Mouse (Mus musculus): ENCODE data around the gene Blvrb. TPM values are rescaled to one million over a fixed set of nuclear protein-coding genes. Genes with fewer than 3 reads are reported as not detected.
A peak's percentile ranks its signal among the peaks of the same experiment; 100 is the strongest.

Gene Blvrb
- polyA plus RNA-seq, 1 experiment from 2014 or later: 34.3 TPM

- no peak overlapping the region for H3K27ac ChIP-seq (ENCODE audit: low read depth, low read length)
- WGBS: 92% methylated on average over 4 of the region's 4 CpGs
Observed at GRCm38 (mm10) chr7:27483860-27484259, 36.1 kb downstream of the Blvrb start.

GRCm38 (mm10) chr7:27486102-27486769 lies 38.5 kb downstream of the Blvrb start:
- Histone ChIP-seq H3K4me2 (ENCODE audit: low read depth) (peak overlapping the region; percentile 41), H3K27ac (ENCODE audit: low read depth, low read length) (no peak overlapping the region), H3K36me3 (ENCODE audit: control insufficient read depth, insufficient read depth, low read length) (no peaks in the 10 kb centered on the region), H3K4me3 (ENCODE audit: low read depth, low read length) (peak overlapping the region; percentile 66), H3K4me1 (ENCODE audit: control insufficient read depth, insufficient read depth, low read length) (peaks cover 8% of the 10 kb centered on the region; the same call in 1 of the 2 replicates), H3K9me3 (ENCODE audit: control insufficient read depth, low read length) (no peaks in the 10 kb centered on the region), H3K27me3 (ENCODE audit: control insufficient read depth, insufficient read depth, low read length) (no peaks in the 10 kb centered on the region), H3K9ac (ENCODE audit: low read length) (no peak overlapping the region)
- ATAC-seq (ENCODE audit: insufficient read depth, low FRiP score, low TSS enrichment): peak; percentile 5; the same call in 1 of the 2 replicates
- DNase-seq (ENCODE audit: low spot score): no peak
- WGBS: 6% methylated on average over 13 of the region's 13 CpGs

More at GRCm38 (mm10) chr7:27483860-27484259, 36.1 kb downstream of the Blvrb start:
- 0 out of 2 replicates have a peak, but pooled peaks cover 4% of the 10 kb centered on the region for H3K4me1 ChIP-seq (ENCODE audit: control insufficient read depth, insufficient read depth, low read length)
- H3K27me3 ChIP-seq (ENCODE audit: control insufficient read depth, insufficient read depth, low read length): no peaks in the 10 kb centered on the region
- ATAC-seq (ENCODE audit: insufficient read depth, low FRiP score, low TSS enrichment) (no peak), DNase-seq (ENCODE audit: low spot score) (no peak)
- H3K36me3 ChIP-seq (ENCODE audit: control insufficient read depth, insufficient read depth, low read length): no peaks in the 10 kb centered on the region
- H3K4me3 ChIP-seq (ENCODE audit: low read depth, low read length): no peak overlapping the region
- H3K4me2 ChIP-seq (ENCODE audit: low read depth): no peak overlapping the region
- no peak overlapping the region for H3K9ac ChIP-seq (ENCODE audit: low read length)
- no peaks in the 10 kb centered on the region for H3K9me3 ChIP-seq (ENCODE audit: control insufficient read depth, low read length)

- Histone ChIP-seq H3K27me3 (ENCODE audit: control insufficient read depth, insufficient read depth, low read length) (no peaks in the 10 kb centered on the region), H3K9ac (ENCODE audit: low read length) (peak within 1 kb of the TSS; percentile 74), H3K4me3 (ENCODE audit: low read depth, low read length) (peak within 1 kb of the TSS; percentile 66), H3K4me1 (ENCODE audit: control insufficient read depth, insufficient read depth, low read length) (peaks cover 4% of the 10 kb centered on the region; the same call in 1 of the 2 replicates), H3K36me3 (ENCODE audit: control insufficient read depth, insufficient read depth, low read length) (no peaks in the 10 kb centered on the region), H3K27ac (ENCODE audit: low read depth, low read length) (peak within 1 kb of the TSS; percentile 71), H3K4me2 (ENCODE audit: low read depth) (peak within 1 kb of the TSS; percentile 41), H3K9me3 (ENCODE audit: control insufficient read depth, low read length) (no peaks in the 10 kb centered on the region)
- DNase-seq (ENCODE audit: low spot score) (peak; percentile 100), ATAC-seq (ENCODE audit: insufficient read depth, low FRiP score, low TSS enrichment) (peak; percentile 96)
- under 1% methylated on average over 78 of the region's 80 CpGs for WGBS
Observed at GRCm38 (mm10) chr7:27486770-27487697, 39.3 kb downstream of the Blvrb start, which contains the start of gene Sertad1. Sertad1 (plus strand) TSS chr7:27486910.

GRCm38 (mm10) chr7:27487740-27488268 lies 40.0 kb downstream of the Blvrb start:
- Histone ChIP-seq H3K27me3 (ENCODE audit: control insufficient read depth, insufficient read depth, low read length) (no peaks in the 10 kb centered on the region), H3K4me1 (ENCODE audit: control insufficient read depth, insufficient read depth, low read length) (peaks cover 4% of the 10 kb centered on the region; the same call in 1 of the 2 replicates), H3K9me3 (ENCODE audit: control insufficient read depth, low read length) (no peaks in the 10 kb centered on the region), H3K4me2 (ENCODE audit: low read depth) (peak overlapping the region; percentile 41), H3K36me3 (ENCODE audit: control insufficient read depth, insufficient read depth, low read length) (no peaks in the 10 kb centered on the region), H3K27ac (ENCODE audit: low read depth, low read length) (peak overlapping the region; percentile 71; the same call in 1 of the 2 replicates), H3K4me3 (ENCODE audit: low read depth, low read length) (peak overlapping the region; percentile 66), H3K9ac (ENCODE audit: low read length) (peak overlapping the region; percentile 74)
- WGBS: 1% methylated on average over 13 of the region's 13 CpGs
- ATAC-seq (ENCODE audit: insufficient read depth, low FRiP score, low TSS enrichment): no peak
- DNase-seq (ENCODE audit: low spot score): no peak

GRCm38 (mm10) chr7:27489270-27489869 lies 41.6 kb downstream of the Blvrb start:
- no peak overlapping the region for H3K27ac ChIP-seq (ENCODE audit: low read depth, low read length)
- no peaks in the 10 kb centered on the region for H3K9me3 ChIP-seq (ENCODE audit: control insufficient read depth, low read length)
- no peaks in the 10 kb centered on the region for H3K36me3 ChIP-seq (ENCODE audit: control insufficient read depth, insufficient read depth, low read length)
- ATAC-seq (ENCODE audit: insufficient read depth, low FRiP score, low TSS enrichment): no peak
- H3K4me3 ChIP-seq (ENCODE audit: low read depth, low read length): no peak overlapping the region
- H3K9ac ChIP-seq (ENCODE audit: low read length): no peak overlapping the region
- no peak for DNase-seq (ENCODE audit: low spot score)
- no peaks in the 10 kb centered on the region for H3K27me3 ChIP-seq (ENCODE audit: control insufficient read depth, insufficient read depth, low read length)
- 93% methylated on average over 25 of the region's 25 CpGs for WGBS
- H3K4me1 ChIP-seq (ENCODE audit: control insufficient read depth, insufficient read depth, low read length): peaks cover 4% of the 10 kb centered on the region; the same call in 1 of the 2 replicates
- H3K4me2 ChIP-seq (ENCODE audit: low read depth): no peak overlapping the region

- H3K27me3 ChIP-seq (ENCODE audit: control insufficient read depth, insufficient read depth, low read length): no peaks in the 10 kb centered on the region
- peak overlapping the region; percentile 33 for H3K4me3 ChIP-seq (ENCODE audit: low read depth, low read length)
- H3K9ac ChIP-seq (ENCODE audit: low read length): peak overlapping the region; percentile 61
- H3K36me3 ChIP-seq (ENCODE audit: control insufficient read depth, insufficient read depth, low read length): no peaks in the 10 kb centered on the region
- H3K4me2 ChIP-seq (ENCODE audit: low read depth): peak overlapping the region; percentile 66
- DNase-seq (ENCODE audit: low spot score) (no peak), ATAC-seq (ENCODE audit: insufficient read depth, low FRiP score, low TSS enrichment) (no peak)
- WGBS: 43% methylated on average over 4 of the region's 4 CpGs
- no peaks in the 10 kb centered on the region for H3K9me3 ChIP-seq (ENCODE audit: control insufficient read depth, low read length)
- 0 out of 2 replicates have a peak overlapping the region, but pooled peaks have one; percentile 24 for H3K27ac ChIP-seq (ENCODE audit: low read depth, low read length)
- peaks cover 4% of the 10 kb centered on the region; the same call in 1 of the 2 replicates for H3K4me1 ChIP-seq (ENCODE audit: control insufficient read depth, insufficient read depth, low read length)
Observed at GRCm38 (mm10) chr7:27490227-27490542, 42.4 kb downstream of the Blvrb start.

GRCm38 (mm10) chr7:27490543-27491329 lies 43.0 kb downstream of the Blvrb start:
- Histone ChIP-seq H3K27ac (ENCODE audit: low read depth, low read length) (0 out of 2 replicates have a peak overlapping the region, but pooled peaks have one; percentile 24), H3K4me2 (ENCODE audit: low read depth) (peak overlapping the region; percentile 66), H3K27me3 (ENCODE audit: control insufficient read depth, insufficient read depth, low read length) (no peaks in the 10 kb centered on the region), H3K36me3 (ENCODE audit: control insufficient read depth, insufficient read depth, low read length) (no peaks in the 10 kb centered on the region), H3K4me3 (ENCODE audit: low read depth, low read length) (peak overlapping the region; percentile 33), H3K9me3 (ENCODE audit: control insufficient read depth, low read length) (no peaks in the 10 kb centered on the region), H3K4me1 (ENCODE audit: control insufficient read depth, insufficient read depth, low read length) (peaks cover 4% of the 10 kb centered on the region; the same call in 1 of the 2 replicates), H3K9ac (ENCODE audit: low read length) (peak overlapping the region; percentile 61)
- ATAC-seq (ENCODE audit: insufficient read depth, low FRiP score, low TSS enrichment) (peak; percentile 17; the same call in 1 of the 2 replicates), DNase-seq (ENCODE audit: low spot score) (peak; percentile 78)
- 2% methylated on average over 31 of the region's 33 CpGs for WGBS
